Mouse (Mus musculus): ENCODE measurements around the gene Frmpd3. TPM values are rescaled to one million over a fixed set of nuclear protein-coding genes. Genes with fewer than 3 reads are reported as not detected.

The Frmpd3 gene
- not detected for polyA plus RNA-seq (2014; fragmentation: Illumina TruSeq; extraction: RNeasy Lipid Tissue Mini Kit (QIAGEN cat#74804); ENCODE audit: insufficient read depth, low read depth, low replicate concordance)

GRCm38 (mm10) chrX:140341656-140342392, at the start of gene Frmpd3:
Gene Frmpd3, plus strand, starts transcription at chrX:140342263.

DNA sequence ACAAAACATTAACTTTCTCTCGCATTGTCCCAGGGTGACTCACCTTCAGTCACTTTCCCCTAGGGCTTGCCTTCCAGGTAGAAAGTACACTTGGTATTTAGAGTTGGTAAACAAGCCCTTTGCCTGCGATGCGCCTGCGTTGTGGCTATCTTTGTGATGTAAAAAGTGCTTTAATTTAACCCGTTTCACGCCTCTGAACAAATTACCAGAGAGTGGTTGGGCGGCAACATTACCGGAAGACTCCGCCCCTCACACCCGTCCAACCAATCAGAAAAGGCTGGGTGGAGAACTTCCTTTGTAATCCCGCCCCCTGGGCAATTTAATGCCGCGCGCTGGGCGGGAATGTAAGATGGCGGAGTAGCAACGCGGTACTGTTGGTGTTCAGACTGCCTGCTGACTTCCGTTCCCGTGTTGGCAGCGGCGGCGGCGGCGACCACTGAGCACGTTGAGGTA, 114.2 kb downstream of the Frmpd3 start, which contains the start of gene Prps1:
Prps1 (plus strand) TSS at position 335 of the 453 bp plus-strand sequence.

Other genes starting within 250 kb of the Frmpd3 start
- gene Prps1, start 114.3 kb downstream of the Frmpd3 start, polyA plus RNA-seq (2014; fragmentation: Illumina TruSeq; extraction: RNeasy Lipid Tissue Mini Kit (QIAGEN cat#74804); ENCODE audit: insufficient read depth, low read depth, low replicate concordance), result 24.2 TPM